Comparison of ENCODE assay signal across 8 mouse cellular contexts in the genomic region with DNA sequence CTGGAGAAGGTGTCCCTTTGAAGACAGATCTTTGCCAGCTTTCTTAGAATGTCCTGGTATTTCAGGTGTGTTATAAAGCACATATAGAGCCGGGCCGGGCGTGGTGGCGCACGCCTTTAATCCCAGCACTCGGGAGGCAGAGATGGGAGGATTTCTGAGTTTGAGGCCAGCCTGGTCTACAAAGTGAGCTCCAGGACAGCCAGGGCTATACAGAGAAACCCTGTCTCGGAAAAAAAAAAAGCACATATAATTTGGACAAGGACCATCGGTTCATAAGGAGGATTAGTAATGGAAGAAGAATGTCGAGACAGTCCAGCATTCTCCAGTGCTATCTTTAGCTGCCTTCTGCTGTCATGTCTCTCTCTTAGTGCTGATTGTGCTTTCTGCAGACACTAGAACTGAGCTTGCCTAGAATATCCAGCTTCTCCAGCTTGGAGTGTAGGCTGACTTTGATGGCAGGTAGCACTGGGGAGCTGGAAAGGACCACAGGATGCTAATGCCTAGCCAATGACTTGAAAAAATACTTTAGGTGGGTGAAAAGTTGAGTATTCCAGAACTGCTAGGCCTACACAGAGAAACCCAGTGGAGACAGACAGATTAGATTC. TPM values are rescaled to one million over a fixed set of nuclear protein-coding genes. Genes with fewer than 3 reads are reported as not detected.
DNase-seq lines count a peak whose midpoint lies in the region; ATAC-seq and TF ChIP-seq lines count a peak whose summit lies in the region.

No protein-coding gene starts in this region.

- H3K4me1 ChIP-seq in midbrain, embryonic 13.5 days (replicated peaks), result peaks cover 40% of the 10 kb centered on the region
- H3K4me1 ChIP-seq in midbrain, embryonic 15.5 days, result peaks cover 41% of the 10 kb centered on the region
- peaks cover 30% of the 10 kb centered on the region for H3K4me1 ChIP-seq in stomach, embryonic 14.5 days (ENCODE audit: control insufficient read depth, insufficient read depth, low read length)
- peaks cover 49% of the 10 kb centered on the region for H3K4me1 ChIP-seq in hindbrain, embryonic 13.5 days (replicated peaks)

- peak; percentile 50 for DNase-seq in gastrocnemius, adult 2 months
- DNase-seq in gastrocnemius, postnatal 25 days, result no peak
- DNase-seq in c-Kit-negative CD71-positive TER-119-positive erythroid progenitor cells, embryonic 14.5 days (ENCODE audit: low read depth, low spot score), result peak; percentile 50
- DNase-seq in left cerebral cortex, adult 2 months (ENCODE audit: extremely low spot score in 1 of 2, low spot score in 2 of 2), result peak in 1 of 2 experiments; percentile 21

- H3K4me3 ChIP-seq in gastrocnemius, adult 2 months, result no peak overlapping the region
- no peak overlapping the region for H3K4me3 ChIP-seq in midbrain, embryonic 13.5 days (replicated peaks)
- H3K4me3 ChIP-seq in midbrain, embryonic 15.5 days, result no peak overlapping the region
- no peak overlapping the region for H3K4me3 ChIP-seq in left cerebral cortex, adult 2 months
- no peak overlapping the region for H3K4me3 ChIP-seq in stomach, embryonic 14.5 days (ENCODE audit: low read depth, low read length)
- no peak overlapping the region for H3K4me3 ChIP-seq in hindbrain, embryonic 13.5 days

- peak; percentile 70; the same call in 1 of the 2 replicates for ATAC-seq in midbrain, embryonic 13.5 days
- no peak for ATAC-seq in midbrain, embryonic 15.5 days (replicated peaks)
- peak; percentile 78 for ATAC-seq in stomach, embryonic 14.5 days (ENCODE audit: insufficient number of reproducible peaks, insufficient read depth, low FRiP score, low read depth)
- ATAC-seq in hindbrain, embryonic 13.5 days (ENCODE audit: low FRiP score), result no peak

- H3K9me3 ChIP-seq in midbrain, embryonic 13.5 days, result no peaks in the 10 kb centered on the region
- no peaks in the 10 kb centered on the region for H3K9me3 ChIP-seq in midbrain, embryonic 15.5 days
- H3K9me3 ChIP-seq in stomach, embryonic 14.5 days (ENCODE audit: control insufficient read depth, low read depth, low read length), result no peaks in the 10 kb centered on the region
- no peaks in the 10 kb centered on the region for H3K9me3 ChIP-seq in hindbrain, embryonic 13.5 days

- TF ChIP-seq CTCF in gastrocnemius, adult 2 months (IDR thresholded peaks at IDR 0.05), result no peak
- TF ChIP-seq CTCF in left cerebral cortex, adult 2 months (IDR thresholded peaks at IDR 0.05), result no peak

- WGBS in midbrain, embryonic 13.5 days, result 90% methylated on average over 9 of the region's 9 CpGs
- 84% methylated on average over 9 of the region's 9 CpGs for WGBS in midbrain, embryonic 15.5 days
- 82% methylated on average over 9 of the region's 9 CpGs for WGBS in stomach, embryonic 14.5 days
- WGBS in hindbrain, embryonic 13.5 days, result 89% methylated on average over 9 of the region's 9 CpGs

- H3K9ac ChIP-seq in midbrain, embryonic 13.5 days (replicated peaks), result no peak overlapping the region
- no peak overlapping the region for H3K9ac ChIP-seq in midbrain, embryonic 15.5 days
- no peak overlapping the region for H3K9ac ChIP-seq in stomach, embryonic 14.5 days (replicated peaks; ENCODE audit: low read depth, low read length)
- no peak overlapping the region for H3K9ac ChIP-seq in hindbrain, embryonic 13.5 days

- H3K27ac ChIP-seq in gastrocnemius, adult 2 months, result peak overlapping the region; percentile 76
- H3K27ac ChIP-seq in midbrain, embryonic 13.5 days, result no peak overlapping the region
- H3K27ac ChIP-seq in midbrain, embryonic 15.5 days, result no peak overlapping the region
- peak overlapping the region; percentile 15; the same call in 1 of the 2 replicates for H3K27ac ChIP-seq in left cerebral cortex, adult 2 months
- no peak overlapping the region for H3K27ac ChIP-seq in stomach, embryonic 14.5 days (ENCODE audit: low read length)
- H3K27ac ChIP-seq in hindbrain, embryonic 13.5 days, result no peak overlapping the region

- no peaks in the 10 kb centered on the region; the same call in 1 of the 2 replicates for H3K36me3 ChIP-seq in midbrain, embryonic 13.5 days
- no peaks in the 10 kb centered on the region for H3K36me3 ChIP-seq in midbrain, embryonic 15.5 days (replicated peaks)
- H3K36me3 ChIP-seq in stomach, embryonic 14.5 days (ENCODE audit: control insufficient read depth, insufficient read depth, low read length), result no peaks in the 10 kb centered on the region
- peaks cover 2% of the 10 kb centered on the region; the same call in 1 of the 2 replicates for H3K36me3 ChIP-seq in hindbrain, embryonic 13.5 days

- no peaks in the 10 kb centered on the region for H3K27me3 ChIP-seq in midbrain, embryonic 13.5 days
- no peaks in the 10 kb centered on the region for H3K27me3 ChIP-seq in midbrain, embryonic 15.5 days (replicated peaks)
- H3K27me3 ChIP-seq in stomach, embryonic 14.5 days (ENCODE audit: control insufficient read depth, insufficient read depth, low read length), result no peaks in the 10 kb centered on the region
- no peaks in the 10 kb centered on the region for H3K27me3 ChIP-seq in hindbrain, embryonic 13.5 days

- no peak overlapping the region for H3K4me2 ChIP-seq in midbrain, embryonic 13.5 days (replicated peaks)
- H3K4me2 ChIP-seq in midbrain, embryonic 15.5 days, result no peak overlapping the region
- no peak overlapping the region for H3K4me2 ChIP-seq in stomach, embryonic 14.5 days (replicated peaks; ENCODE audit: low read depth, low read length)
- no peak overlapping the region for H3K4me2 ChIP-seq in hindbrain, embryonic 13.5 days

- intact Hi-C loops in gastrocnemius, adult 2 months (cut with DNase I), result no loop called here
- intact Hi-C loops in left cerebral cortex, adult 2 months (cut with DNase I), result no loop called here

RNA-seq across cellular contexts. Expression of a gene that starts 5.9 kb away (rescaled TPM):
- 1 to 10 TPM; 7.0 to 7.1 TPM for total RNA-seq in gastrocnemius, adult 2 months (2021)
- total RNA-seq in gastrocnemius, postnatal 25 days (2021), result 1 to 10 TPM; 5.9 to 7.0 TPM
- 23.8 and 24.6 TPM in 2 replicates for polyA plus RNA-seq in midbrain, embryonic 13.5 days (2015; fragmentation: Nextera tagmentation; extraction: Ambion mirVana)
- 21.0 and 21.6 TPM in 2 replicates for polyA plus RNA-seq in midbrain, embryonic 15.5 days (2015; fragmentation: Nextera tagmentation; extraction: Ambion mirVana)
- 10 to 100 TPM; 14.3 to 16.2 TPM for total RNA-seq in left cerebral cortex, adult 2 months (2021)
- polyA plus RNA-seq in stomach, embryonic 14.5 days (2014; fragmentation: Nextera tagmentation; extraction: Ambion mirVana), result 44.4 and 45.1 TPM in 2 replicates
- 42.5 and 48.2 TPM in 2 replicates for polyA plus RNA-seq in hindbrain, embryonic 13.5 days (2015; fragmentation: Nextera tagmentation; extraction: Ambion mirVana)

RNA-seq across cellular contexts. Expression of a gene that starts 50.5 kb away (rescaled TPM):
- 100 to 1,000 TPM; 451 to 524 TPM for total RNA-seq in gastrocnemius, adult 2 months (2021)
- 100 to 1,000 TPM; 458 to 461 TPM for total RNA-seq in gastrocnemius, postnatal 25 days (2021)
- polyA plus RNA-seq in midbrain, embryonic 13.5 days (2015; fragmentation: Nextera tagmentation; extraction: Ambion mirVana), result 364 and 385 TPM in 2 replicates
- polyA plus RNA-seq in midbrain, embryonic 15.5 days (2015; fragmentation: Nextera tagmentation; extraction: Ambion mirVana), result 426 and 433 TPM in 2 replicates
- 100 to 1,000 TPM; 222 to 229 TPM for total RNA-seq in left cerebral cortex, adult 2 months (2021)
- polyA plus RNA-seq in stomach, embryonic 14.5 days (2014; fragmentation: Nextera tagmentation; extraction: Ambion mirVana), result 296 and 346 TPM in 2 replicates
- polyA plus RNA-seq in hindbrain, embryonic 13.5 days (2015; fragmentation: Nextera tagmentation; extraction: Ambion mirVana), result 399 and 414 TPM in 2 replicates

RNA-seq across cellular contexts. Expression of a gene that starts 50.6 kb away (rescaled TPM):
- total RNA-seq in gastrocnemius, adult 2 months (2021), result 1 to 10 TPM; 4.3 to 7.7 TPM
- 1 to 10 TPM; 5.1 to 6.7 TPM for total RNA-seq in gastrocnemius, postnatal 25 days (2021)
- 39.6 and 43.1 TPM in 2 replicates for polyA plus RNA-seq in midbrain, embryonic 13.5 days (2015; fragmentation: Nextera tagmentation; extraction: Ambion mirVana)
- polyA plus RNA-seq in midbrain, embryonic 15.5 days (2015; fragmentation: Nextera tagmentation; extraction: Ambion mirVana), result 42.2 and 45.3 TPM in 2 replicates
- 10 to 100 TPM; 26.4 to 27.7 TPM for total RNA-seq in left cerebral cortex, adult 2 months (2021)
- polyA plus RNA-seq in stomach, embryonic 14.5 days (2014; fragmentation: Nextera tagmentation; extraction: Ambion mirVana), result 34.7 and 36.7 TPM in 2 replicates
- 33.2 and 38.5 TPM in 2 replicates for polyA plus RNA-seq in hindbrain, embryonic 13.5 days (2015; fragmentation: Nextera tagmentation; extraction: Ambion mirVana)

Comparison
In these comparisons a context has a peak if more than half of its experiments do, and no peak if none do; other contexts are left out.
1. ATAC-seq: peak in midbrain, embryonic 13.5 days (single experiment) and stomach, embryonic 14.5 days (single experiment); none in midbrain, embryonic 15.5 days (single experiment) and hindbrain, embryonic 13.5 days (single experiment).
2. H3K27ac ChIP-seq: peak in gastrocnemius, adult 2 months (single experiment) and left cerebral cortex, adult 2 months (single experiment); none in midbrain, embryonic 13.5 days (single experiment), midbrain, embryonic 15.5 days (single experiment), stomach, embryonic 14.5 days (single experiment) and hindbrain, embryonic 13.5 days (single experiment).